Comparison of ENCODE assay signal across 9 mouse cellular contexts in the genomic region with DNA sequence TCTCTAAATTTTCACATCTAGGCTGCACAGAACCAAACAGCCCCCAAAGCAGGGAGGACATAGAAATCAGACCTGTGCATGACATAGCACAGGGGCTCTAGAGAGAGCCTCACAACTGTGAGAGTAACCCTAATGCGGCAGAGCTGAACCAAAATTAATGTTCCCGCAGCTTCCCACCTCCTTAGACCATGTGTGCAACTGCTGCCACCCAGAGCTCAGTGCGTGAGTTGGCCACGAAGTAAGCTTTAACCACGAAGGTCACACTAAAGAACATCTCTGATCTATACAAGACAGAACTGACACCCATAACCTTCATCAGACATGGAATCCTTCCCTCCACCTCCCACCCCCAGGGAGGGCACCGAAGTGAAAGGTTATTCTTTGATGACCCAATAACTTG. TPM values are rescaled to one million over a fixed set of nuclear protein-coding genes. Genes with fewer than 3 reads are reported as not detected.
DNase-seq lines count a peak whose midpoint lies in the region; ATAC-seq and TF ChIP-seq lines count a peak whose summit lies in the region.
"Had no signal": no experiment of that assay in that cellular context is flagged by ENCODE, and none has a peak within 500 bp of the region (broad histone marks: within the 10 kb centered on the region; RNA-seq: fewer than 3 reads in every experiment).

No protein-coding gene starts in this region.

- H3K9me3 ChIP-seq in liver, postnatal 0 days (ENCODE audit: low read length): no peaks in the 10 kb centered on the region
- H3K9me3 ChIP-seq in lung, postnatal 0 days (ENCODE audit: low read length): no peaks in the 10 kb centered on the region
- no peaks in the 10 kb centered on the region for H3K9me3 ChIP-seq in hindbrain, embryonic 10.5 days
- H3K9me3 ChIP-seq: liver, embryonic 12.5 days had no signal

- H3K4me2 ChIP-seq in liver, postnatal 0 days (ENCODE audit: low read depth, low read length): no peak overlapping the region
- no peak overlapping the region for H3K4me2 ChIP-seq in lung, postnatal 0 days (replicated peaks; ENCODE audit: low read depth, low read length)
- H3K4me2 ChIP-seq: liver, embryonic 12.5 days had no signal

- no peaks in the 10 kb centered on the region for H3K27me3 ChIP-seq in liver, postnatal 0 days (ENCODE audit: insufficient read depth, low read length)
- H3K27me3 ChIP-seq in lung, postnatal 0 days (replicated peaks; ENCODE audit: insufficient read depth, low read length): no peaks in the 10 kb centered on the region
- H3K27me3 ChIP-seq in hindbrain, embryonic 10.5 days (ENCODE audit: insufficient read depth, poor library complexity, severe bottlenecking): no peaks in the 10 kb centered on the region
- H3K27me3 ChIP-seq: liver, embryonic 12.5 days had no signal

- no peak for TF ChIP-seq EP300 in liver, postnatal 0 days (IDR thresholded peaks at IDR 0.05; ENCODE audit: low read depth)
- TF ChIP-seq EP300 in lung, postnatal 0 days (IDR thresholded peaks at IDR 0.05): no peak

- peak; percentile 17 for DNase-seq in gastrocnemius, adult 18-20 months (ENCODE audit: low spot score)
- no peak for DNase-seq in gastrocnemius, postnatal 25 days
- DNase-seq in liver, postnatal 0 days: no peak
- DNase-seq in liver (no peak), adipocyte (ENCODE audit: low spot score) (peak; percentile 38)
- DNase-seq in lung, postnatal 0 days (ENCODE audit: low spot score): peak; percentile 33
- no peak for DNase-seq in T-cell, adult 2 months (ENCODE audit: low spot score)
- no peak for DNase-seq in hindbrain, embryonic 10.5 days (ENCODE audit: low spot score)

- 72% methylated on average over 6 of the region's 6 CpGs for WGBS in liver, postnatal 0 days (ENCODE audit: insufficient replicate concordance)
- WGBS in lung, postnatal 0 days: 66% methylated on average over 6 of the region's 6 CpGs
- WGBS in hindbrain, embryonic 10.5 days: 88% methylated on average over 6 of the region's 6 CpGs

- no peak for ATAC-seq in liver, postnatal 0 days
- peak; percentile 48; the same call in 1 of the 2 replicates for ATAC-seq in lung, postnatal 0 days
- ATAC-seq: liver, embryonic 12.5 days had no signal

- no peak overlapping the region for H3K27ac ChIP-seq in liver, postnatal 0 days (ENCODE audit: low read depth)
- no peak overlapping the region for H3K27ac ChIP-seq in lung, postnatal 0 days (ENCODE audit: low read length)
- H3K27ac ChIP-seq in hindbrain, embryonic 10.5 days: no peak overlapping the region
- H3K27ac ChIP-seq: liver, embryonic 12.5 days had no signal

- no peaks in the 10 kb centered on the region; the same call in 1 of the 2 replicates for H3K36me3 ChIP-seq in liver, postnatal 0 days (replicated peaks; ENCODE audit: insufficient read depth, low read length)
- no peaks in the 10 kb centered on the region for H3K36me3 ChIP-seq in lung, postnatal 0 days (ENCODE audit: insufficient read depth, low read length)
- peaks cover 32% of the 10 kb centered on the region for H3K36me3 ChIP-seq in hindbrain, embryonic 10.5 days

- H3K4me3 ChIP-seq in liver, postnatal 0 days (ENCODE audit: low read depth, low read length): no peak overlapping the region
- H3K4me3 ChIP-seq in lung, postnatal 0 days (ENCODE audit: low read depth, low read length): no peak overlapping the region
- no peak overlapping the region for H3K4me3 ChIP-seq in hindbrain, embryonic 10.5 days
- H3K4me3 ChIP-seq: liver, embryonic 12.5 days had no signal

- peak; percentile 23; the same call in 1 of the 2 replicates for TF ChIP-seq CTCF in liver, postnatal 0 days (IDR thresholded peaks at IDR 0.05; ENCODE audit: low read depth)
- TF ChIP-seq CTCF in lung, postnatal 0 days (IDR thresholded peaks at IDR 0.05): peak; percentile 57

- H3K4me1 ChIP-seq in liver, postnatal 0 days (ENCODE audit: insufficient read depth): 0 out of 2 replicates have a peak, but pooled peaks cover 5% of the 10 kb centered on the region
- peaks cover 5% of the 10 kb centered on the region; the same call in 1 of the 2 replicates for H3K4me1 ChIP-seq in lung, postnatal 0 days (ENCODE audit: insufficient read depth, low read depth, low read length)
- no peaks in the 10 kb centered on the region for H3K4me1 ChIP-seq in hindbrain, embryonic 10.5 days (replicated peaks)
- H3K4me1 ChIP-seq: liver, embryonic 12.5 days had no signal

- no peak overlapping the region for H3K9ac ChIP-seq in liver, postnatal 0 days (replicated peaks)
- no peak overlapping the region for H3K9ac ChIP-seq in lung, postnatal 0 days (replicated peaks; ENCODE audit: low read depth)
- H3K9ac ChIP-seq: liver, embryonic 12.5 days had no signal

RNA-seq across cellular contexts. Expression of gene Parn, which starts 55.9 kb away (rescaled TPM):
- 1 to 10 TPM; 6.8 to 7.4 TPM for total RNA-seq in gastrocnemius, adult 18-20 months (2021)
- 1 to 10 TPM; 5.9 to 6.1 TPM for total RNA-seq in gastrocnemius, postnatal 25 days (2021)
- 13.6 and 13.8 TPM in 2 replicates for polyA plus RNA-seq in liver, postnatal 0 days (2015; fragmentation: Nextera tagmentation; extraction: Ambion mirVana)
- polyA plus RNA-seq in lung, postnatal 0 days (2015; fragmentation: Nextera tagmentation; extraction: Ambion mirVana): 25.0 and 28.5 TPM in 2 replicates
- polyA plus RNA-seq in hindbrain, embryonic 10.5 days (2016; fragmentation: Nextera tagmentation; extraction: Ambion mirVana): 41.2 and 48.3 TPM in 2 replicates

RNA-seq across cellular contexts. Expression of gene Bfar, which starts 59.6 kb away (rescaled TPM):
- 10 to 100 TPM; 33.1 to 33.2 TPM for total RNA-seq in gastrocnemius, adult 18-20 months (2021)
- 10 to 100 TPM; 29.1 to 37.1 TPM for total RNA-seq in gastrocnemius, postnatal 25 days (2021)
- 21.3 and 23.1 TPM in 2 replicates for polyA plus RNA-seq in liver, postnatal 0 days (2015; fragmentation: Nextera tagmentation; extraction: Ambion mirVana)
- polyA plus RNA-seq in lung, postnatal 0 days (2015; fragmentation: Nextera tagmentation; extraction: Ambion mirVana): 33.3 and 33.4 TPM in 2 replicates
- polyA plus RNA-seq in hindbrain, embryonic 10.5 days (2016; fragmentation: Nextera tagmentation; extraction: Ambion mirVana): 34.1 and 38.0 TPM in 2 replicates

RNA-seq across cellular contexts. Expression of gene 3110001I22Rik, which starts 59.7 kb away (rescaled TPM):
- total RNA-seq in gastrocnemius, adult 18-20 months (2021): 1 to 10 TPM; 2.3 to 2.7 TPM
- total RNA-seq in gastrocnemius, postnatal 25 days (2021): 1 to 10 TPM; 1.7 to 2.0 TPM
- 2.2 and 2.4 TPM in 2 replicates for polyA plus RNA-seq in liver, postnatal 0 days (2015; fragmentation: Nextera tagmentation; extraction: Ambion mirVana)
- 2.8 and 3.1 TPM in 2 replicates for polyA plus RNA-seq in lung, postnatal 0 days (2015; fragmentation: Nextera tagmentation; extraction: Ambion mirVana)
- 8.7 and 10.0 TPM in 2 replicates for polyA plus RNA-seq in hindbrain, embryonic 10.5 days (2016; fragmentation: Nextera tagmentation; extraction: Ambion mirVana)

Comparison
In these comparisons a context has a peak if more than half of its experiments do, and no peak if none do; other contexts are left out.
1. DNase-seq: peak in gastrocnemius, adult 18-20 months (single experiment), adipocyte (single experiment) and lung, postnatal 0 days (single experiment); none in gastrocnemius, postnatal 25 days (single experiment), liver, postnatal 0 days (single experiment), liver (single experiment), T-cell, adult 2 months (single experiment) and hindbrain, embryonic 10.5 days (single experiment).